Mouse (Mus musculus): ENCODE data around the gene Agpat4. TPM values are rescaled to one million over a fixed set of nuclear protein-coding genes. Genes with fewer than 3 reads are reported as not detected.

Agpat4 gene
- 43.2 and 47.7 TPM in 2 replicates for total RNA-seq (2014; rRNA removed)
- polyA plus RNA-seq (2015; fragmentation: Nextera tagmentation; extraction: Ambion mirVana): 56.4 and 58.2 TPM in 2 replicates

DNA sequence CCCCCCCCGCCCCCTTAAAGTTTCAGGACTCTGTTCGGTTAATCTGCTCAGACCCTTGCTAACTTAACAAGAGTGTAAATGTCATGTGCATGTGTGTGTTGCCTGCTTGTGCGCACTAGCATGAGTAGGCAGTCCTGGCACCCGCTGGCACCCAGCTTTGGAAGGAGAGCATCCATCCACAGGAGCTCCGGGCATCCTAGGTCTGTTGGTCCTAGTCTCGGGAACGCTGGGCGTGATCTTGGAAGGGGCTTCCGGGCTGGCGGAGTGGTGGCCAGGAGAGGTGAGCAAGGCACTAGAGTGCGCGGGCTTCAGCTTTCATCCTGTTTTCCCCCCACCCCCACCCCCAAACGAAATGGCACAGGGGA is at the start of gene Agpat4:
Gene Agpat4 (plus strand): TSS at position 144 of the 365 bp plus-strand sequence.
- Histone ChIP-seq H3K36me3 (ENCODE audit: insufficient read depth, low read length) (no peaks in the 10 kb centered on the region), H3K27me3 (ENCODE audit: insufficient read depth, low read length) (no peaks in the 10 kb centered on the region), H3K4me3 (ENCODE audit: low read depth, low read length) (peak within 1 kb of the TSS; percentile 66), H3K9me3 (ENCODE audit: low read length) (no peaks in the 10 kb centered on the region), H3K4me1 (ENCODE audit: insufficient read depth, low read length) (no peaks in the 10 kb centered on the region), H3K4me2 (ENCODE audit: low read depth, low read length, poor library complexity, severe bottlenecking) (peak within 1 kb of the TSS; percentile 88), H3K27ac (ENCODE audit: low read depth, low read length) (peak within 1 kb of the TSS; percentile 89), H3K9ac (replicated peaks; ENCODE audit: low read length, poor library complexity, severe bottlenecking) (peak within 1 kb of the TSS; percentile 74)
- WGBS: 2% methylated on average over 13 of the region's 13 CpGs
- TF ChIP-seq CTCF (IDR thresholded peaks at IDR 0.05): no peak
- DNase-seq (ENCODE audit: low spot score) (peak; percentile 31), ATAC-seq (ENCODE audit: low FRiP score) (peak; percentile 36)

DNA sequence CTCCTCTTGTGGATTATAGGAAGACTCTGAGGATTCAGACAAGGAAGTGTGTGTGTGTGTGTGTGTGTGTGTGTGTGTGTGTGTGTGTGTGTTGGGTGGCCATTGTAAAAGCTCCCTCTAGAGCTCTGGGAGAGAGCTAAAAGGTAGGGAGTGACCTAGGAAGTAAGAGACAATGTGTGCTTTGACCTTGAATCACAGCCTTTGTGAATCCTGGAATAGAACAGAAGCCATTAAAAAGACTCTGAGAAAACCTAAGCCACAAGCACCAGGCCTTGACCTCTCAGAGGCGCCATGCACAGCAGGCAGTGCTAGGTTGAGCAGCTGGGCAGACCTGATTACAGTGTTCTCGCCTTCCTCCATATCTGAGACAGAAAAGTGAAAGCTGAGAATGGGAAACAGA is 41.7 kb upstream of the Agpat4 start:
- no peaks in the 10 kb centered on the region for H3K36me3 ChIP-seq (ENCODE audit: insufficient read depth, low read length)
- H3K4me3 ChIP-seq (ENCODE audit: low read depth, low read length): no peak overlapping the region
- no peak for ATAC-seq (ENCODE audit: low FRiP score)
- no peak for DNase-seq (ENCODE audit: low spot score)
- TF ChIP-seq CTCF (IDR thresholded peaks at IDR 0.05): no peak
- H3K27me3 ChIP-seq (ENCODE audit: insufficient read depth, low read length): no peaks in the 10 kb centered on the region
- no peak overlapping the region for H3K9ac ChIP-seq (replicated peaks; ENCODE audit: low read length, poor library complexity, severe bottlenecking)
- H3K27ac ChIP-seq (ENCODE audit: low read depth, low read length): no peak overlapping the region
- 60% methylated on average over 2 of the region's 2 CpGs for WGBS
- no peaks in the 10 kb centered on the region for H3K4me1 ChIP-seq (ENCODE audit: insufficient read depth, low read length)
- no peaks in the 10 kb centered on the region for H3K9me3 ChIP-seq (ENCODE audit: low read length)
- no peak overlapping the region for H3K4me2 ChIP-seq (ENCODE audit: low read depth, low read length, poor library complexity, severe bottlenecking)

DNA sequence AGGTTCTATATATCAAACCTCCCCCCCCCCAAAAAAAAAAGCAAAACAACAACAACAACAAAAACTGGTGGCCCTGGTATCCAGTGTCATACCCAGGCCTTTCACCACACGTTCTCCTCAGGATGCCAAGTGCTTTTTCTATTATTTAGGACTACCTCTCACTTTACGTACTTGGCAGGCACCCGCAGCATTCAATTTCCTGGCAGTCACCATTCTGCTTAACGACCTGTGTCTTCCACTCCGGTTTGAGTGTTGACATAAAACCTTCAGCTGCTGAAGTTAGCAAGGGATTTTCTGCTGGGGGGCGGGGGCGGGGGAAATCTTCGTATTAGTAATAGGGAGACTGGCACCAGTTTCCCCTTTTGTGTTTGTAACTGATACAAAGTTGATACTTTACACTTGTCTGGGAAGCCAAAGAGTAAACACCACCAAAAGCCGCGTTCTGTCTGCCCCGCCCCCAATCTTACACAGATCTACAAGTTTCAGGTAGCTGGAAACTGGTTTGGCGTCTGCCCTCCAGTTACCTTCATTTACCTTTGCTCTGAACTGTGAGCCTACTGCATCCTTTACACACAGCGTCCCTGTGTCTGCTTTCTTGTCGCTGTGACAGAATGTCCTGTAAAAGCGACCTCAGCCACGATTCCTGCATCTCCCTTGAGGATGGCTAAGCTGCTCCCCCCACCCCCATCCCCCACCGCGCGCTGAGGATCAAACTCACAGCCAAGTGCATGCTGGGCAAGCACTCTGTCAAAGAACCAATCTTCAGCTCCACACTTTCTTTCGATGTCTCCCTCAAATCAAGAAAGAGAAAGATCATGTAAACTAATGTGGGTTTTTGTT is 37.6 kb upstream of the Agpat4 start:
- H3K9me3 ChIP-seq (ENCODE audit: low read length): no peaks in the 10 kb centered on the region
- no peak overlapping the region for H3K27ac ChIP-seq (ENCODE audit: low read depth, low read length)
- H3K4me2 ChIP-seq (ENCODE audit: low read depth, low read length, poor library complexity, severe bottlenecking): no peak overlapping the region
- no peak for DNase-seq (ENCODE audit: low spot score)
- no peak overlapping the region for H3K4me3 ChIP-seq (ENCODE audit: low read depth, low read length)
- H3K36me3 ChIP-seq (ENCODE audit: insufficient read depth, low read length): no peaks in the 10 kb centered on the region
- 49% methylated on average over 20 of the region's 20 CpGs for WGBS
- ATAC-seq (ENCODE audit: low FRiP score): no peak
- no peak overlapping the region for H3K9ac ChIP-seq (replicated peaks; ENCODE audit: low read length, poor library complexity, severe bottlenecking)
- no peaks in the 10 kb centered on the region for H3K4me1 ChIP-seq (ENCODE audit: insufficient read depth, low read length)
- no peak for TF ChIP-seq CTCF (IDR thresholded peaks at IDR 0.05)
- no peaks in the 10 kb centered on the region for H3K27me3 ChIP-seq (ENCODE audit: insufficient read depth, low read length)

DNA sequence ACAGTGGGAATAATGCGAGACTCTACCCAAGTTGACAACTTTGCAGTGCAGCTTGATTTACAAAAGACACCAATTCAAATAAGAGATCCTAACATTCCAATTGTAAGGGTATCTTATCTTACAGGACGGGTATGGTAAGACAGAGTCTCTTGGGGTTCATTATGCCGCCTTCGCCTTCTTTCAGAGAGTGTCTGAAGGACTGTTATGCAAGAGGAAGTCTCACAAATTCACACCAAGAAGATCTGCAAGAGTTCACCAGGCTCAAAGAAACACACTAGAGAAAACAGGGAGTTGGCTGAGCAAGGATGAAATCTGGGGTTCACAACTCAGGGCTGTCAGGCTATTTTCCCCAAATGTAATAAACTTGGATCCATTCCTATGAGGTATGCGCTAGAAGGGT is 36.3 kb upstream of the Agpat4 start:
- Histone ChIP-seq H3K27me3 (ENCODE audit: insufficient read depth, low read length) (no peaks in the 10 kb centered on the region), H3K9me3 (ENCODE audit: low read length) (no peaks in the 10 kb centered on the region), H3K4me3 (ENCODE audit: low read depth, low read length) (no peak overlapping the region), H3K36me3 (ENCODE audit: insufficient read depth, low read length) (no peaks in the 10 kb centered on the region), H3K9ac (replicated peaks; ENCODE audit: low read length, poor library complexity, severe bottlenecking) (no peak overlapping the region), H3K4me1 (ENCODE audit: insufficient read depth, low read length) (no peaks in the 10 kb centered on the region), H3K4me2 (ENCODE audit: low read depth, low read length, poor library complexity, severe bottlenecking) (no peak overlapping the region), H3K27ac (ENCODE audit: low read depth, low read length) (no peak overlapping the region)
- DNase-seq (ENCODE audit: low spot score): no peak
- WGBS: 96% methylated on average over 5 of the region's 5 CpGs
- TF ChIP-seq CTCF (IDR thresholded peaks at IDR 0.05): no peak
- ATAC-seq (ENCODE audit: low FRiP score): no peak

DNA sequence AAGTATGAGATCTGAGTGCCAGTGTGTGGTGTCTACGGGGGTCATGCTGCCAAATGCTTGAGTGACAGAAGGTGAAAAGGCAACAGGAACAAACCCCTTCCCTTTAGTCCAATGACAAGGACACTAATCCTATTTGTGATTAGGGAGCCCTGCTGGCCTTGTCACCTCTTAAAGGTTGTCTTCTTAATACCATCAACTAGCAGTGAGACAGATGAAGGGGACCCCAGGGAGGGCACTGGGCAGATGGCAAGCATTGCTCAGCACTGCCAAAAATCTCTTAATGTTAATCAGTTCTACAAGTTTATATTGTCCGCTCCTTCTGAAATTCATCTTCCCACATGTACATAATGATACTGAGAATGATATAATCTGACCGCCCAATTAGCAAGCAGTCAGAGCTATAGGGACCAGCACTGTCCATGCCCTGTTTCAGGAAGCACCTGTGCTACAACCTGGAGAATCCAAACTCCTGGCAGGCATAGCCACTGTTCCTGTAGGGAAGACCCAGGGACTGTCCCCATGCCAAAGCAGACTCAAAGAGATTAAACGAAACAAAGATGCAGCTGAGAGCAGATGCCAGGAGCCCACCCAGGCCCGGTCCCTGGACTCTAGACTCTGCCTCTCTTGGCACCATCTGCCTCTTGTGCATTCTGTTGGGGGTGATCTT is 28.1 kb upstream of the Agpat4 start:
- H3K4me3 ChIP-seq (ENCODE audit: low read depth, low read length): no peak overlapping the region
- TF ChIP-seq CTCF (IDR thresholded peaks at IDR 0.05): no peak
- H3K36me3 ChIP-seq (ENCODE audit: insufficient read depth, low read length): no peaks in the 10 kb centered on the region
- no peak overlapping the region for H3K27ac ChIP-seq (ENCODE audit: low read depth, low read length)
- H3K9me3 ChIP-seq (ENCODE audit: low read length): no peaks in the 10 kb centered on the region
- H3K27me3 ChIP-seq (ENCODE audit: insufficient read depth, low read length): no peaks in the 10 kb centered on the region
- H3K4me1 ChIP-seq (ENCODE audit: insufficient read depth, low read length): no peaks in the 10 kb centered on the region
- DNase-seq (ENCODE audit: low spot score): peak; percentile 62
- no peak overlapping the region for H3K4me2 ChIP-seq (ENCODE audit: low read depth, low read length, poor library complexity, severe bottlenecking)
- 51% methylated on average over 5 of the region's 5 CpGs for WGBS
- ATAC-seq (ENCODE audit: low FRiP score): no peak
- H3K9ac ChIP-seq (replicated peaks; ENCODE audit: low read length, poor library complexity, severe bottlenecking): no peak overlapping the region
